Mouse (Mus musculus) embryonic facial prominence, embryonic 13.5 days (tissue): ENCODE measurements around the gene Gm20604. TPM values are rescaled to one million over a fixed set of nuclear protein-coding genes. Genes with fewer than 3 reads are reported as not detected.

Experiments used
- ATAC-seq: fragments of 200-750 bp; cut with Nextera tagmentation; 2 replicates; pipeline ENCODE4 v1.8.0; 2017; ENCODE audit warnings: low read depth; ENCODE audit not compliant: insufficient number of reproducible peaks, insufficient read depth, low FRiP score, low TSS enrichment
- H3K27ac ChIP-seq: fragments of 300-500 bp; sonication (generic); 2 replicates; pipeline ENCODE4 v1.5.1; 2015; ENCODE audit warnings: moderate library complexity, mild to moderate bottlenecking, inconsistent platforms
- H3K27me3 ChIP-seq: fragments of 300-500 bp; sonication (generic); 2 replicates; pipeline ENCODE4 v1.6.1; 2015; ENCODE audit warnings: mild to moderate bottlenecking, inconsistent platforms
- H3K36me3 ChIP-seq: fragments of 300-500 bp; sonication (generic); 2 replicates; pipeline ENCODE4 v1.6.1; 2015; ENCODE audit warnings: mild to moderate bottlenecking, inconsistent platforms
- H3K4me1 ChIP-seq: fragments of 300-500 bp; sonication (generic); 2 replicates; pipeline ENCODE4 v1.6.1; 2015; ENCODE audit warnings: inconsistent platforms
- H3K4me2 ChIP-seq: fragments of 300-500 bp; sonication (generic); 2 replicates; pipeline ENCODE4 v1.6.1; 2015; ENCODE audit warnings: moderate library complexity, mild to moderate bottlenecking, inconsistent platforms
- H3K4me3 ChIP-seq: fragments of 300-500 bp; sonication (generic); 2 replicates; pipeline ENCODE4 v1.5.1; 2015; ENCODE audit warnings: mild to moderate bottlenecking, inconsistent platforms
- H3K9ac ChIP-seq: fragments of 300-500 bp; sonication (generic); 2 replicates; pipeline ENCODE4 v1.6.1; 2015; ENCODE audit warnings: mild to moderate bottlenecking, inconsistent platforms
- H3K9me3 ChIP-seq: fragments of 300-500 bp; sonication (generic); 2 replicates; pipeline ENCODE4 v1.6.1; 2016; ENCODE audit warnings: inconsistent platforms
- WGBS: fragments of 180-500 bp; shearing (Covaris S2); methylation state at CpG from one replicate; pipeline ENCODE4 v1.1.7; 2015; ENCODE audit warnings: mixed read lengths; 5-methylcytosine and 5-hydroxymethylcytosine counted together
- polyA plus RNA-seq: library from polyadenylated mRNA; unstranded; fragments of >200 nt; fragmentation: Nextera tagmentation; extraction: Ambion mirVana; gene quantifications from 2 replicates; pipeline ENCODE4 v1.2.1, GENCODE M21; 2015

Gm20604 gene
- polyA plus RNA-seq, 1 experiment from 2014 or later, result 28.5 TPM

GRCm38 (mm10) chr12:102696635-102697354 is 61.7 kb downstream of the Gm20604 start:
- 88% methylated on average over 14 of the region's 14 CpGs for WGBS
- Histone ChIP-seq H3K27ac (no peak overlapping the region), H3K27me3 (no peaks in the 10 kb centered on the region), H3K9me3 (no peaks in the 10 kb centered on the region), H3K4me2 (no peak overlapping the region), H3K9ac (0 out of 2 replicates have a peak overlapping the region, but pooled peaks have one; percentile 36), H3K36me3 (no peaks in the 10 kb centered on the region), H3K4me1 (peaks cover 53% of the 10 kb centered on the region), H3K4me3 (no peak overlapping the region)
- ATAC-seq, result no peak

DNA sequence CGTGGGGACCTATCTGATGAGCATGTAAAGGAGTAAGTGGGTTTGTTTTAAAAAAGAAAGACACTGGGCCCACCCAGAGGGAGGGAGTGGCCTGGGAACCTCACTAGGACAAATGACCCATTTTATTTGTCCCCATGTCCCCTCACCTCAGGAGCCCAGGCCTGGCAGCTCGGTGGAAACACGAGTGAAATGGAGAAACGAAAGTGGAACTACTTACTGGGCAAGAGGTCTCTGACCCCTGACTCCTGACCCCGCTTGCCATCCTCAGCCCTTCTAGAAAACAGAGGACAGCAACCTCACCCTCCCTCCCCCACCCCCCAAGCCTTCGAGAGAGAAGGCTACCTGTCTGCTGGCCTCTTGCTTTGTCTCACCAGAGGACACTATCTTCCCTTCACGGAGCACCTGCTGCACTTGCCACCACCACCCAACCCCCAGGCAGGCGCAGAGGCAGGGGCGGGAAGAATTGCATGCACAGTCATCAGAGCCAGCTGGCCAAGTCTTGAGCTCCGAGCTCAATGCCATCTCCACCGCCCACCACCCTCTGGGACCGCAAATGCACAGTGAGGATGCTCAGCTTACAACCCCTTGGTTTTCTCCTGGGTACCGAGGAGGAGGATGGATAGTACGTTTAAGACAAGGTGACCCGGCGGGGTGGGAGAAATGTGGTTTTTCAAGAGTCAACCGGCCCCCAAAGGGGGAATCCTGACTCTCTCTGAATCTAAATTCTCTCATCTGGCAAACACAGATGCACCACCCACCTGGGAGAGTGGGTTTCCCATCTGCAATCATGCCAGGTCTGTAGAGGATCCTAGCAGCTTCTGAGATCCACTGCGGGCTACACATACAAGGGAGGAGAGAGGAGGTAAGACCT is 62.9 kb downstream of the Gm20604 start:
- no peaks in the 10 kb centered on the region for H3K36me3 ChIP-seq
- H3K27ac ChIP-seq, result no peak overlapping the region
- ATAC-seq, result no peak
- H3K9ac ChIP-seq, result peak overlapping the region; percentile 36; the same call in 1 of the 2 replicates
- no peaks in the 10 kb centered on the region for H3K9me3 ChIP-seq
- H3K4me1 ChIP-seq, result peaks cover 57% of the 10 kb centered on the region
- H3K27me3 ChIP-seq, result no peaks in the 10 kb centered on the region
- H3K4me2 ChIP-seq, result no peak overlapping the region
- WGBS, result 60% methylated on average over 18 of the region's 18 CpGs
- no peak overlapping the region for H3K4me3 ChIP-seq

DNA sequence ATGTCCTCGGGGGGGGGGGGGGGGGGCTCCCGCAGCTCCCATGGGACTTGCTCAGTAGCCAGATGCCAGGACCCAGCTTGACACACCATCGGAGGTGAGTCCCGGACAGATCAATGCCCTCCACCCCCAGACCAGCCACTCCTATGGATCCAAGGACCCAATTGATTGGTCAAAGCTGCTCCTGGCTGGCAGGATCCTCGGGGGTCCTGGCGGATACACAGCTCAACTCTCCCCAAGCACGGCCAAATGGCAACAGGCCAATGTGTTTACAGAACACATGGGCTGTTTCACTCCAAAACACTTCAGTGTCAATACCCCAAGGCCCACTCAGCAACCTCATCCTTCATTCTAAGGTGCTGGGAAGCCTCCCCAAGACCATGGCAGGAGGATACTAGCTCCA is 66.7 kb downstream of the Gm20604 start:
- no peaks in the 10 kb centered on the region for H3K9me3 ChIP-seq
- ATAC-seq, result no peak
- 84% methylated on average over 7 of the region's 7 CpGs for WGBS
- H3K4me1 ChIP-seq, result peaks cover 20% of the 10 kb centered on the region
- no peaks in the 10 kb centered on the region for H3K27me3 ChIP-seq
- H3K9ac ChIP-seq, result no peak overlapping the region
- H3K36me3 ChIP-seq, result no peaks in the 10 kb centered on the region
- no peak overlapping the region for H3K4me2 ChIP-seq
- H3K4me3 ChIP-seq, result no peak overlapping the region
- no peak overlapping the region for H3K27ac ChIP-seq

Other genes starting within 250 kb of the Gm20604 start
- 3.4 and 4.3 TPM in 2 replicates for gene Chga, start 203.7 kb downstream of the Gm20604 start, polyA plus RNA-seq
- 10.4 and 10.8 TPM in 2 replicates for gene Itpk1, start 53.7 kb downstream of the Gm20604 start, polyA plus RNA-seq
- gene Moap1, start 15.0 kb downstream of the Gm20604 start, polyA plus RNA-seq, result 25.5 and 25.7 TPM in 2 replicates
- gene Tmem251, start 14.9 kb downstream of the Gm20604 start, polyA plus RNA-seq, result 9.7 and 10.9 TPM in 2 replicates
- gene Gm28051, start 907 bp downstream of the Gm20604 start, polyA plus RNA-seq, result not detected in 2 replicates
- 36.0 and 38.9 TPM in 2 replicates for gene Gon7, start 869 bp downstream of the Gm20604 start, polyA plus RNA-seq
- gene Ubr7, start 705 bp downstream of the Gm20604 start, polyA plus RNA-seq, result 42.1 and 44.7 TPM in 2 replicates
- gene Btbd7, start 119.8 kb upstream of the Gm20604 start, polyA plus RNA-seq, result 25.8 and 26.3 TPM in 2 replicates
- not detected in 2 replicates for gene Cox8c, start 140.6 kb upstream of the Gm20604 start, polyA plus RNA-seq
- gene Unc79, start 190.2 kb upstream of the Gm20604 start, polyA plus RNA-seq, result 0.34 and 0.35 TPM in 2 replicates